Mouse (Mus musculus): ENCODE results near the gene Tarm1.
A peak's percentile ranks its signal among the peaks of the same experiment; 100 is the strongest.

Tarm1 gene

GRCm38 (mm10) chr7:3502439-3502838, at the start of gene Tarm1:
Gene Tarm1, minus strand, starts transcription at chr7:3502624.
- no peak for DNase-seq

- no peak for DNase-seq
Observed at GRCm38 (mm10) chr7:3505913-3506312, 3.5 kb upstream of the Tarm1 start.

GRCm38 (mm10) chr7:3500406-3500805, 2.0 kb downstream of the Tarm1 start:
- DNase-seq = no peak

- no peak for DNase-seq
Observed at GRCm38 (mm10) chr7:3481948-3482608, 20.3 kb downstream of the Tarm1 start.

GRCm38 (mm10) chr7:3476728-3477127, 25.7 kb downstream of the Tarm1 start:
- no peak for DNase-seq

- peak in 1 of 2 experiments; percentile 4 for DNase-seq
Observed at GRCm38 (mm10) chr7:3474291-3475080, 27.9 kb downstream of the Tarm1 start.

- no peak for DNase-seq
Observed at GRCm38 (mm10) chr7:3472774-3473173, 29.6 kb downstream of the Tarm1 start.

- no peak for DNase-seq
Observed at GRCm38 (mm10) chr7:3468614-3469013, 33.8 kb downstream of the Tarm1 start.

- no peak for DNase-seq
Observed at GRCm38 (mm10) chr7:3463306-3463705, 39.1 kb downstream of the Tarm1 start.

GRCm38 (mm10) chr7:3460261-3460660, 42.2 kb downstream of the Tarm1 start:
- no peak for DNase-seq

GRCm38 (mm10) chr7:3457841-3458217, 44.6 kb downstream of the Tarm1 start:
- DNase-seq = no peak

- no peak for DNase-seq
Observed at GRCm38 (mm10) chr7:3457111-3457840, 45.1 kb downstream of the Tarm1 start.

GRCm38 (mm10) chr7:3453486-3454183, 48.8 kb downstream of the Tarm1 start:
- DNase-seq = peak in 1 of 2 experiments; percentile 24

GRCm38 (mm10) chr7:3452821-3453485, 49.5 kb downstream of the Tarm1 start:
- DNase-seq = no peak

- DNase-seq = no peak
Observed at GRCm38 (mm10) chr7:3451161-3451560, 51.3 kb downstream of the Tarm1 start.

- no peak for DNase-seq
Observed at GRCm38 (mm10) chr7:3450671-3451070, 51.8 kb downstream of the Tarm1 start.

GRCm38 (mm10) chr7:3448737-3449454, 53.5 kb downstream of the Tarm1 start:
- DNase-seq = peak; percentile 91 to 92

GRCm38 (mm10) chr7:3447026-3447425, 55.4 kb downstream of the Tarm1 start:
- no peak for DNase-seq

- DNase-seq = no peak
Observed at GRCm38 (mm10) chr7:3446584-3446983, 55.8 kb downstream of the Tarm1 start.

GRCm38 (mm10) chr7:3444678-3445077, 57.7 kb downstream of the Tarm1 start:
- no peak for DNase-seq

GRCm38 (mm10) chr7:3442476-3443062, 59.9 kb downstream of the Tarm1 start:
- no peak for DNase-seq
